Mouse (Mus musculus): ENCODE measurements around the gene Nkapl. TPM values are rescaled to one million over a fixed set of nuclear protein-coding genes. Genes with fewer than 3 reads are reported as not detected.

Gene Nkapl
- total RNA-seq, 2 experiments from 2014 or later, result 0.38 to 0.52 TPM

DNA sequence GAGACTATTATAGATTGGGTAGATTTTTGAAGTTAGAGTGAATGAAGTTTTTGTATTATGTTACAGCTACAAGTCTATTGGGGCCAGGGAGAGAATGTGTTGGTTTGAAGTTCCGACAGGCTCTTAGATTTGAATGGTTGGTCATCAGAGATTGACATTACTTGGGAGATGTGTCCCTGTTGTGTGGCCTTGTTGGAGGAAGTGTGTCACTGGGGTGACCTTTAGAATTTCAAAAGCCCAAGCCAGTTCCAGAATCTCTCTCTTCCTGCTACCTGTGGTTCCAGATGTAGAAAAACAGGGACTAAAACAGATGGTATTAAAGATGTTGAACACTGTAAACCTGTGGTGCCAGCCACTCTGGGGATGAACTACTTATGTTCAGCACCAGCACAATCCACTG is 40.7 kb downstream of the Nkapl start:
- DNase-seq, result no peak

DNA sequence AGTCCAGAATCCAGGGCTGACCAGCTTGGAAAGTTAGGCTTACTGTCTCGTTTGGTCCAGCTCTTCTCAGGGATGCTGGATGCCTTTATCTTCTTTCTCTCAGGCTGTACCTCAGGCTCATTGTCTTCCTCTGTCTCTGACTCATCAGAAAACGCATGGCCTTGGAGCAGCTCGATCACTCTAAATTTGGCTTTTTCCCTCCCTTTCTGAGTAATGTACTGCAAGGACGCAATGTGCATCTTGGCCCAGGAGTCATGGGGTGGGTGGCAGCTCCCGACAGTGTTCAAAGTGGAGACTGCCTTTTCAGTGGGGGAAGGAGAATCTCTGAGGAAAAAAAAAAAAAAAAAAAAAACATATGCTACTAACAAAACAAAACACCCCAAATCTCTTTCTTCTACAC is 45.0 kb downstream of the Nkapl start:
- DNase-seq, result no peak

DNA sequence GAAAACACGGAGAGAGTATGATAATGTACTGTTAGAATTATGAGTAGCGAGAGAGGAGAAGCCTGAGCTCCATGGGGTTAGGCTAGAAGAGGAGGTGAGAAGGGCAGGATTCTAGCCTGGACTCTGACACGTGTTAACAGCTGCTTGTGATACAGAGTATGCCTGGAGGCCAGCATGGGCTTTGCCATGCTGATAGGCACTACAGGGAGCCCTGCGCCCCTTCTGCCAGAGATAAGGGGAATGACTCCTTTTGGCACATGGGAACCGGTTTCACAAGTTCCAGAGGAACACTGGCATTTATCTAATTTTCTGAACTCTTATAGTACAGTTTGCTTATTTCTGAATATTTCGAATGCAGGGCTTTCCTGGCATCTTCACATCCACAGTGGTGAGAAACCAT is 49.4 kb downstream of the Nkapl start:
- DNase-seq, result no peak

DNA sequence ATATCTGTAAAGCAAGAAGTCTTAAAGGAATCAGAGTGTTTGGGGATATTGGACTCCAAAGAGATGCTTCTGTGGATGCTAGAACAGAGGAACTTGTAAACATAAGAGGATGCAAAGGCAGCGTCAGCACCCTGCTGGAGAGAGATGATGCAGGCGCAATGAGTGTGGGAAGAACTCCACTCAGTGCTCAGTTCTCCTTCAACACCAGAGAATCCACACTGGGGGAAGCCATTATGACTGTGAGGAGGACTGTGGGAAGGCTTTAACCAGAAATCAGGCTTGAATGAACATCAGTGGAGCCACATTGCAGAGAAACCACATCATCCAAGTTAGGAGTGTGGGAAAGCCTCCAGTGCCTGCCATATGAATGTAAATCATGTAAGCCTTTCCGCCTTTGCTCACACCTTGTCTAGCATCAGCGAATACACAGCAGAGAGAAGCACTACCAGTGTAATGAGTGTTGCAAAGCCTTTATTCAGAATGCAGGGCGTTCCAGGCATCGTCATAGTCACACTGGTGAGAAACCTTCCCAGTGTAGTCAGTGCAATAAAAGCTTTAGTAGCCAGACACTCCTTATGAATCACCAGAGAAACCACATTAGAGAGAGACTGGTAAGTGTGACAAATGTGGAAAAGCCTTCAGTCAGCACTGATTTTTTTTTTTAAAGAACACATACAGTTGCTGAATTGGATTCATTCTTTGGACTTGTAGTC is 50.9 kb downstream of the Nkapl start:
- DNase-seq, result no peak

Small RNA genes lying within 50 kb of the gene (microRNA-seq; reads per million reads assigned to microRNA genes)
- 0 reads per million in 2 experiments for gene Mir1896

Other genes starting within 250 kb of the Nkapl start
- gene Gpx5, start 175.8 kb downstream of the Nkapl start, total RNA-seq (2021), result not detected
- not detected for gene Gpx6, start 156.4 kb downstream of the Nkapl start, total RNA-seq (2021)
- not detected for gene Olfr1367, start 121.6 kb downstream of the Nkapl start, total RNA-seq (2021)
- 1 to 10 TPM; 6.2 to 6.3 TPM for gene Zscan12, start 105.7 kb downstream of the Nkapl start, total RNA-seq (2021)
- 10 to 100 TPM; 16.6 to 22.1 TPM for gene Zkscan3, start 65.8 kb downstream of the Nkapl start, total RNA-seq (2021)
- gene Pgbd1, start 27.5 kb downstream of the Nkapl start, total RNA-seq (2021), result under 1 TPM; 0.16 to 0.50 TPM
- 10 to 100 TPM; 10.9 to 15.4 TPM for gene Zscan26, start 14.8 kb downstream of the Nkapl start, total RNA-seq (2021)
- gene Zkscan4, start 10.4 kb upstream of the Nkapl start, total RNA-seq (2021), result 1 to 10 TPM; 1.2 to 1.6 TPM
- gene Gm10065, start 10.9 kb upstream of the Nkapl start, total RNA-seq (2021), result not detected
- 10 to 100 TPM; 11.5 to 12.4 TPM for gene AK157302, start 26.7 kb upstream of the Nkapl start, total RNA-seq (2021)
- 100 to 1,000 TPM; 118 to 122 TPM for gene Gm11273, start 32.9 kb upstream of the Nkapl start, total RNA-seq (2021)
- 10 to 100 TPM in 1 of 2 experiments, 1 to 10 TPM in 1; 8.0 to 11.4 TPM for gene Zkscan8, start 62.6 kb upstream of the Nkapl start, total RNA-seq (2021)
- gene Olfr1366, start 74.3 kb upstream of the Nkapl start, total RNA-seq (2021), result not detected
- not detected for gene Olfr1535, start 91.4 kb upstream of the Nkapl start, total RNA-seq (2021)
- gene Olfr1364, start 113.2 kb upstream of the Nkapl start, total RNA-seq (2021), result not detected
- gene Olfr1362, start 145.5 kb upstream of the Nkapl start, total RNA-seq (2021), result not detected
- gene Olfr11, start 174.0 kb upstream of the Nkapl start, total RNA-seq (2021), result not detected
- gene Olfr1361, start 194.9 kb upstream of the Nkapl start, total RNA-seq (2021), result not detected
- gene Olfr1360, start 208.9 kb upstream of the Nkapl start, total RNA-seq (2021), result not detected
- not detected for gene Olfr1359, start 229.6 kb upstream of the Nkapl start, total RNA-seq (2021)
- 100 to 1,000 TPM; 184 to 186 TPM for gene Hist1h2bl, start 247.6 kb upstream of the Nkapl start, total RNA-seq (2021)
- 100 to 1,000 TPM; 125 TPM for gene Hist1h2ai, start 247.9 kb upstream of the Nkapl start, total RNA-seq (2021)
- gene Hist1h3h, start 249.2 kb upstream of the Nkapl start, total RNA-seq (2021), result 100 to 1,000 TPM; 240 to 265 TPM